Mouse (Mus musculus): ENCODE results near the gene Acap2. TPM values are rescaled to one million over a fixed set of nuclear protein-coding genes. Genes with fewer than 3 reads are reported as not detected.

Gene Acap2
- total and polyA plus RNA-seq, 3 experiments = 31.5 to 47.4 (median 36.9) TPM

DNA sequence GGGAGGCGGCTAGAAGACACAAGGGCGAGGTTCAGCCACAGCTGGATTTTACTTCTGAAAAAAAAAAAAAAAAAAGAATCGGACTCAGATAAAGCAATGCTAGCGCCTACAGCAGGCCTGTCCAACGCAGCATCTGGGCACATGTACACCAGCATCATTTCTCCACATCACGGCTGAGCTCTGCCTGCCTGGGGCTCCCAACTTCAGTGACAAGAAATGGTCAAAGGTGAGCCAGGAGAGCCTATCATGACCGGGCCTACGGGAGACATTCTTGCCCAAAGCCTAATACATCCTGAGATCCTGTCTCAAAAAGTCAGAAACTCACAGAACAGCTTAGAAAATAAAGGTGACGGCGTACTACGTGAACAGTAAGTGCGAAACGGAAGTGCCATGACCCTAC lies 140.3 kb downstream of the Acap2 start:
- Histone ChIP-seq H3K4me1 (ENCODE audit: control insufficient read depth in 1 of 2, insufficient read depth in 2 of 2) (peaks cover 17 to 63% of the 10 kb centered on the region in 2 experiments), H3K36me3 (replicated peaks in 1 of 2; ENCODE audit: control insufficient read depth in 1 of 2, insufficient read depth in 1 of 2, low read length in 1 of 2) (peaks cover 3 to 51% of the 10 kb centered on the region in 2 experiments), H3K27ac (ENCODE audit: insufficient read depth, low read depth) (no peak overlapping the region), H3K79me2 (replicated peaks; ENCODE audit: control insufficient read depth, extremely low read depth, insufficient read depth, poor library complexity, severe bottlenecking) (0 out of 2 replicates have a peak, but pooled peaks cover 2% of the 10 kb centered on the region), H3K9ac (ENCODE audit: insufficient read depth, low read depth) (no peak overlapping the region), H3K9me3 (replicated peaks; ENCODE audit: low read length) (no peaks in the 10 kb centered on the region), H3K4me2 (ENCODE audit: insufficient read depth, low read depth, poor library complexity, severe bottlenecking) (no peak overlapping the region), H3K4me3 (replicated peaks in 1 of 3; ENCODE audit: low read depth in 2 of 3, low read length in 2 of 3, poor library complexity in 1 of 3) (no peak overlapping the region), H3K27me3 (replicated peaks) (no peaks in the 10 kb centered on the region)
- TF ChIP-seq JUN (IDR thresholded peaks at IDR 0.05; ENCODE audit: insufficient read depth, low read depth, low read length) = no peak
- no peak for TF ChIP-seq JUND (conservative IDR thresholded peaks at IDR 0.05; ENCODE audit: low read depth, low read length)
- in situ Hi-C loops (cut with MboI; ENCODE audit: low pct_ligation_motif_present, low pct_unique_long_range_greater_than_20kb, low sequenced_read_pairs) (loop anchor here (10.0 to 25.0 kb wide), 3 partner anchors 386 to 798 kb away; partner anchors contain the start of gene Cpn2), dilution Hi-C loops (cut with MboI; ENCODE audit: extremely low pct_ligation_motif_present, extremely low pct_unique_long_range_greater_than_20kb, low sequenced_read_pairs) (no loop called here)
- no peak for DNase-seq (ENCODE audit: extremely low read depth)

GRCm38 (mm10) chr16:31060226-31060625 lies 140.8 kb downstream of the Acap2 start:
- in situ Hi-C loops (cut with MboI; ENCODE audit: low pct_ligation_motif_present, low pct_unique_long_range_greater_than_20kb, low sequenced_read_pairs) = loop anchor here (10.0 to 25.0 kb wide), 3 partner anchors 385 to 798 kb away; partner anchors contain the start of gene Cpn2
- no peaks in the 10 kb centered on the region for H3K79me2 ChIP-seq (replicated peaks; ENCODE audit: control insufficient read depth, extremely low read depth, insufficient read depth, poor library complexity, severe bottlenecking)
- H3K27me3 ChIP-seq (replicated peaks) = no peaks in the 10 kb centered on the region
- no peak overlapping the region for H3K27ac ChIP-seq (ENCODE audit: insufficient read depth, low read depth)
- H3K4me2 ChIP-seq (ENCODE audit: insufficient read depth, low read depth, poor library complexity, severe bottlenecking) = no peak overlapping the region
- peaks cover 12 to 58% of the 10 kb centered on the region in 2 experiments for H3K4me1 ChIP-seq (ENCODE audit: control insufficient read depth in 1 of 2, insufficient read depth in 2 of 2)
- H3K9ac ChIP-seq (ENCODE audit: insufficient read depth, low read depth) = no peak overlapping the region
- no peak for DNase-seq (ENCODE audit: extremely low read depth)
- TF ChIP-seq NRF1 (IDR thresholded peaks at IDR 0.05; ENCODE audit: low read depth, low read length) = no peak
- TF ChIP-seq SIN3A (IDR thresholded peaks at IDR 0.05; ENCODE audit: low read length) = no peak
- TF ChIP-seq MEF2A (IDR thresholded peaks at IDR 0.05; ENCODE audit: borderline replicate concordance, low read depth, low read length) = no peak
- TF ChIP-seq TCF12 (IDR thresholded peaks at IDR 0.05; ENCODE audit: low read depth, low read length) = no peak
- no peak for TF ChIP-seq HCFC1 (IDR thresholded peaks at IDR 0.05; ENCODE audit: low read depth, low read length)
- TF ChIP-seq USF2 (conservative IDR thresholded peaks at IDR 0.05; ENCODE audit: low read depth, low read length) = no peak
- no peak for TF ChIP-seq UBTF (IDR thresholded peaks at IDR 0.05; ENCODE audit: low read depth, low read length)
- TF ChIP-seq IRF4 (IDR thresholded peaks at IDR 0.05; ENCODE audit: low read depth, low read length) = no peak
- TF ChIP-seq CTCF (conservative IDR thresholded peaks at IDR 0.05 in 1 of 2, IDR thresholded peaks at IDR 0.05 in 1 of 2; ENCODE audit: low read depth in 2 of 2, low read length in 2 of 2) = no peak
- TF ChIP-seq ZNF384 (IDR thresholded peaks at IDR 0.05; ENCODE audit: low read depth, low read length) = no peak
- TF ChIP-seq POLR2AphosphoS2 (IDR thresholded peaks at IDR 0.05; ENCODE audit: low read depth, low read length) = no peak
- TF ChIP-seq NELFE (IDR thresholded peaks at IDR 0.05; ENCODE audit: low read depth, low read length) = no peak
- TF ChIP-seq MAZ (IDR thresholded peaks at IDR 0.05; ENCODE audit: low read depth, low read length) = no peak
- no peak for TF ChIP-seq MXI1 (IDR thresholded peaks at IDR 0.05; ENCODE audit: low read depth, low read length)
- no peak for TF ChIP-seq RAD21 (IDR thresholded peaks at IDR 0.05; ENCODE audit: low read depth, low read length)
- TF ChIP-seq GABPA (IDR thresholded peaks at IDR 0.05; ENCODE audit: insufficient replicate concordance, low read depth, low read length) = no peak
- H3K4me3 ChIP-seq (replicated peaks in 1 of 3; ENCODE audit: low read depth in 2 of 3, low read length in 2 of 3, poor library complexity in 1 of 3) = no peak overlapping the region
- no peaks in the 10 kb centered on the region for H3K9me3 ChIP-seq (replicated peaks; ENCODE audit: low read length)
- dilution Hi-C loops (cut with MboI; ENCODE audit: extremely low pct_ligation_motif_present, extremely low pct_unique_long_range_greater_than_20kb, low sequenced_read_pairs) = no loop called here
- H3K36me3 ChIP-seq (replicated peaks in 1 of 2; ENCODE audit: control insufficient read depth in 1 of 2, insufficient read depth in 1 of 2, low read length in 1 of 2) = peaks cover 3 to 52% of the 10 kb centered on the region in 2 experiments

Data from CH12.LX (cell line).